Mouse (Mus musculus): Measurements from ENCODE around the gene Pitpnc1.

GRCm38 (mm10) chr11:107334849-107335484 lies 135.5 kb downstream of the Pitpnc1 start:
- TF ChIP-seq CTCF (conservative IDR thresholded peaks at IDR 0.05; ENCODE audit: insufficient read depth, insufficient read length, low read depth, low read length) (no peak), POLR2A (IDR thresholded peaks at IDR 0.05; ENCODE audit: low read depth, low read length) (no peak)
